Mouse (Mus musculus) megakaryocyte, embryonic 14.5 days (primary cell): ENCODE measurements around the gene Klhdc4. TPM values are rescaled to one million over a fixed set of nuclear protein-coding genes. Genes with fewer than 3 reads are reported as not detected.

Source experiments
- H3K27me3 ChIP-seq: replicated peaks from 2 replicates; pipeline ENCODE3; 2012; ENCODE audit warnings: inconsistent platforms
- H3K36me3 ChIP-seq: replicated peaks from 2 replicates; pipeline ENCODE3; 2012; ENCODE audit warnings: low read length, inconsistent platforms, mixed read lengths
- H3K4me1 ChIP-seq: 2 replicates; pipeline ENCODE4 v1.6.1; 2012; ENCODE audit warnings: inconsistent platforms
- H3K4me3 ChIP-seq: replicated peaks from 2 replicates; pipeline ENCODE3; 2012; ENCODE audit warnings: moderate library complexity, mild to moderate bottlenecking, inconsistent platforms
- H3K9me3 ChIP-seq: 2 replicates; pipeline ENCODE4 v1.6.1; 2012; ENCODE audit warnings: inconsistent platforms
- FLI1 ChIP-seq: IDR thresholded peaks from 2 replicates; pipeline ENCODE4 v1.6.1; 2012; ENCODE audit warnings: low read length, inconsistent platforms, mixed read lengths
- GATA1 ChIP-seq: IDR thresholded peaks from 3 replicates; pipeline ENCODE4 v1.6.1; 2012; ENCODE audit warnings: mixed read lengths, low read length, inconsistent platforms, borderline replicate concordance
- polyA plus RNA-seq: library from polyadenylated mRNA; stranded (reverse); fragments of >175 nt; gene quantifications from 2 replicates; pipeline ENCODE4 v1.2.3, GENCODE M21; 2012; ENCODE audit warnings: low replicate concordance; ENCODE audit not compliant: insufficient read depth

Klhdc4 gene
- polyA plus RNA-seq, 1 experiment, result 37.8 TPM

DNA sequence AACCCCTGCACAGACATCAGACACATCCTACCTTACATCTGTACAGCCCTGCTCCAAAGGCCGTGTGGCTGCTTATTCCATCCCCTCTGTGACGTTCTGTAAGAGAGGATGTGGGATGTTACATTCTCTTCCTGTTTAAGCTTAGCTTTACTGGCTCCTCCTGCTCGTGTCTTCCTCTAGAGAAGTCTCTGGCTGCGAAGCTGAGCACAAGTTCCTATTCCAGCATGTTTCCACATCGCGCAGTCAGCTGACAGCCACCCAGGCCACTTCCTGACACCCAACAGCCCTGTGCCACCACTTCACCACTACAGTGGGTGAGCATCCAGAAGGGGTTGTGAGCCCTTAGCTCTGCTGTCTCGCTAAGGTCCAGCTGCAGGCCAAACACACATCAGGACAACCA lies 37.2 kb downstream of the Klhdc4 start:
- Histone ChIP-seq H3K9me3 (no peaks in the 10 kb centered on the region), H3K4me3 (no peak overlapping the region), H3K36me3 (peaks cover 30% of the 10 kb centered on the region), H3K4me1 (peaks cover 27% of the 10 kb centered on the region), H3K27me3 (peaks cover 28% of the 10 kb centered on the region)
- no peak for TF ChIP-seq FLI1
- TF ChIP-seq GATA1, result no peak

DNA sequence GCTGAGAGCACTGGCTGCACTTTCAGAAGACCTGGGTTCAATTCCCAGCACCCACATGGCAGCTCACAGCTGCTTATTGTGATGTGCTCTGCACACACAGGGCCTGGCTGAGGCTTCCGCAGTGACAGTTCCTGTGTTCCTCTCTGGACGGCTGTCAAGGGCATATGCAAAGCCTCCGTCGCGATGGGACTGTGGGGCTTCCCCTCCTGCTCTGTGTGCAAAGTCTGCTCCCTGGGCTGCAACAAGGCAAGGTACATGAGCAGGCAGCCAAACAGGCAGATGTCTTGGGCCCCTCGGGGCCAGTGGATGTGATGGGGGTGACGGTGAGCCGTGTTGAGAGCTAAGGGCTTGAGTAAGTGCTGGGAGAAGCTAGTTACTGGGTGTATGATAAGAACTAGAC lies 40.6 kb downstream of the Klhdc4 start:
- no peak for TF ChIP-seq GATA1
- no peak for TF ChIP-seq FLI1
- Histone ChIP-seq H3K36me3 (no peaks in the 10 kb centered on the region), H3K4me3 (no peak overlapping the region), H3K27me3 (peaks cover 59% of the 10 kb centered on the region), H3K9me3 (no peaks in the 10 kb centered on the region), H3K4me1 (peaks cover 21% of the 10 kb centered on the region)

DNA sequence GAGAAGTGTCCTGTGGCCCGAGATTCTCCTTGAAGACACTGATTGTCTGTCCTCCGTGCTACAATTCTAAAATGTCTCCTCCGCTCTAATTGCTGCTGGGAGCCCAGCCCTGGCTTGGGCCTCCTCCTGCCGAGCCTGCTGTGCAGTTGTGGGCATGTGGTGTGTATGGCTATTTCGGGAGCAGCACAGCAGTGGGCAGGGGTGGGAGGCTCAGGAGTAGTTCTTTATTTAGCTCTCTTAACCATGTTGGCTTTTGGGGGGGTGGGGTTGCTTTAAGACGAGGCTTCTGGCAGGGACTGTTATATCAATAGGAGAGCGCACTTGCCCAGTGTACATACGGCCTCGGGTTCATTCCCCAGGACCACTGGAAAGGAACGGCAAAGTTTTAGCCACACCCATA lies 42.8 kb downstream of the Klhdc4 start:
- H3K4me1 ChIP-seq, result peaks cover under 1% of the 10 kb centered on the region; the same call in 1 of the 2 replicates
- H3K27me3 ChIP-seq, result peaks cover 80% of the 10 kb centered on the region
- H3K36me3 ChIP-seq, result no peaks in the 10 kb centered on the region
- TF ChIP-seq GATA1, result no peak
- no peak for TF ChIP-seq FLI1
- no peaks in the 10 kb centered on the region for H3K9me3 ChIP-seq
- no peak overlapping the region for H3K4me3 ChIP-seq

DNA sequence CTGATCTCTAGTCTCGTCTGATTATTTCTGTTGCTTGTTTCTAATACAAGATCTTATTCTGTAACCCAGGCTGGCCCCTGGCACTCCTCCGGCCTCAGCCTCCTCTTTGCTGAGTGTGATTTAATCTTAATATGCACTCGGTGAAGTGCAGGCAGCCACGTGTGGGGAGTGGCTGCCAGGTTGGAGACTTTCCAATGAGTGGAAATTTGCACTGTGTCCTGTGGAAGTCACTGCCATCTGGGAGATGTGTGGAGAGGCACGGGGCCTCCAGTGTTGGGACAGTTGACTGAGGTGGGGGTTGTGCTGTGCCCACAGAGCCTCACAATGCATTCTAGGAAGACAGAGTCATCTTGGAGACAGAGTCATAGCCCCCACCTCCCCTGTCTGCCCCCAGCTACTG lies 46.9 kb downstream of the Klhdc4 start:
- Histone ChIP-seq H3K36me3 (no peaks in the 10 kb centered on the region), H3K4me3 (no peak overlapping the region), H3K27me3 (peaks cover 89% of the 10 kb centered on the region), H3K4me1 (peaks cover 5% of the 10 kb centered on the region), H3K9me3 (no peaks in the 10 kb centered on the region)
- TF ChIP-seq FLI1, result no peak

DNA sequence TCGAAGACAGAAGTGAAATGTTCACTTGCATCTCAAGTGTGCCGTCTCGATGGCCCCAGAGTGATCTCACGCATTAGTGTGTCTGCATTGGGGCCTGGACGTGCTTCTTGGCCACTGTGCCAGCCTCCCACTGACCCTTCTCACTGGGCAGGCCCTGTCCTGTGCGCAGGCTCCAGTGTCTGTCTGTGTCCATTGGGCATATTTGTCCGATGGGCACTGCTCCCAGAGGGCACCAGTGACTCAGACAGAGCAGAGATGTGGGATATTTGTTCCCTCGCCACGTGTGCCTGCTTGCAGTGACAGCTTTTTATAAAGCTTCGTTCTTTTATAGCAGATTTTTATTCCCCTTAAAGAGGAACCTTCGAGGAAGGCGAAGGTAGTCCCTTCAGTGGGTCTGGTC lies 55.5 kb downstream of the Klhdc4 start:
- Histone ChIP-seq H3K4me3 (no peak overlapping the region), H3K36me3 (no peaks in the 10 kb centered on the region), H3K4me1 (peaks cover 5% of the 10 kb centered on the region), H3K9me3 (no peaks in the 10 kb centered on the region), H3K27me3 (peaks cover 78% of the 10 kb centered on the region)
- TF ChIP-seq FLI1 (no peak), GATA1 (no peak)

DNA sequence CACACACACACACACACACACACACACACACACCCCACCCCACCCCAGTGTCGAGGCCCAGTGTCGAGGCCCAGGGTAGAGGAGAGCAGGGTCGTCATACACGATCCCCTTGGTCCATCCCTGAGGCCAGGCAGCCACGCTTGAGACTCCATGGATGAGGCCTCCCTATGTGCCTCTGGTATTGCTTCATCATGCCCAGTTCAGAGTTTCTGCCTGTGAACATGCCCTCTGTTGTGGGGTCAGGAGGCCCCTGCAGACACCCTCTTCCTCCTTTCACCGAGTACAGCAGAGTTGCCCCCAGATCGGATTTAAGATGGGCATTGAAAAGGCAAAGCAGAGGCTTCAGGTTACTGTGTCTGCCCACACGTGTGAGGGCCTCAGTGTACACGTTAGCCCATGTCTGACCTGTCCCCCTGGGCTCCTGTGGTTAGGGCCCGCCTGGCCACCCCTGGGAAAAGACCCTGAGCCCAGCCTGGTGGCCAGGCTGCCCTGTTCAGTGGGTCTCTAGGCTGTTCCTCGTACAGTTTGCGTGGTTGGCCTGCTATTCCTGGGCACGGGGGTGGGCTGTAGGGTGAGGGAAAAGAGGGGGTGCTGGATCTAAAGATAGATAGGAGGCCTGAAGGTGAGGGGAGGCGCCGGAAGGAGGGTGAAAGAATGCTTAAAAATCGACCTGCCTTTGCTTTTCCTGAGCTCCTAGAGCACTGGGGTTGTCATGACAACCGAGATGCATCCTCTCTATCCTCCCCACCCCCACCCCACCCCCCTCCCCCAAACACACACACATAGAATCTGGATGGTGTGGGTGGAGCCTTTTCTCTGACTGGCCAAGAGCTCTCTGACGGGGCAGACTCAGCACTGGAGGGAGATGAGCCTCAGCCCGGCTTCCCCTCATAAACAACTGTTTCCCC lies 58.3 kb downstream of the Klhdc4 start:
- Histone ChIP-seq H3K4me1 (no peaks in the 10 kb centered on the region), H3K9me3 (no peaks in the 10 kb centered on the region), H3K27me3 (peaks cover 76% of the 10 kb centered on the region), H3K4me3 (no peak overlapping the region), H3K36me3 (no peaks in the 10 kb centered on the region)
- TF ChIP-seq GATA1, result no peak
- no peak for TF ChIP-seq FLI1

DNA sequence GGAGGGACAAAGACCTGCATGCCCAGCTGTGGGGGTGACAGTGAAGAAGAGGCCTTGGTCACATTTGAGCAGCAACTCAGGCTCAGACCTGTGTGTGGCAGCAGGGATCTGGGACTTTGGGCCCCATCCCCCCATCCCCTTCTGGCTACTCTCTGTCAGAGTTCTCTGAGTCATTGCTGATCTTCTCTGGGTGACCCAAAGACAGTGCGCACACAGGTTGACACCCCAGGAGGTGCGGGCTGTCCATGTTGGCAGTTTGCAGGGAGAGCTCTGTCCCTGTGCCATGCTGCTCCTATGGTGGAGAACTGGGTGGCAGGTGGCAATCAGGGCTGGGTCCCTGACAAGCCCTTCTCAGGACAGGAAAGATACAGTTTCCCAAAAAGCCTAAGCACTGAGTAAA lies 59.7 kb downstream of the Klhdc4 start:
- H3K9me3 ChIP-seq, result no peaks in the 10 kb centered on the region
- H3K27me3 ChIP-seq, result peaks cover 76% of the 10 kb centered on the region
- TF ChIP-seq FLI1 (no peak), GATA1 (no peak)
- H3K4me1 ChIP-seq, result no peaks in the 10 kb centered on the region
- no peaks in the 10 kb centered on the region for H3K36me3 ChIP-seq
- H3K4me3 ChIP-seq, result no peak overlapping the region

DNA sequence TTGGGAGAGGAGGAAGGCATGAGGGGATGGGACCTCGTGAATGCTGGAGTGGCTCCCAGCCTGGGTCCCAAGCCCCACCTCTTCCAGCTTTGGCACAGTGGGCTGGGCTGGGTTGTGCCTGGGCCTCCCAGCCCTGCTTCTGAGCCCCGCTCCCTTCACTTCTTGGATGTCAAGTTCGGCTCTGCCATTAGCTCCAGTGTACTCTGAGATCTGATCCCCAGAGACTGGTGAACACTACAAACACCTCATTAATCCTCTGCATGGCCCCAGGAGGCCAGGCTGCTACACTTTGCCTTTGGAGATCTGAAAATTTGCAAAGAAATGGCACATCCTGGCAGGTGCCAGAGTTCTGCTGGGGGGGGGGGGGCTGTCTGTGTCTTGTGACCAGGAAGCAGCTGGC lies 60.3 kb downstream of the Klhdc4 start:
- TF ChIP-seq GATA1 (no peak), FLI1 (no peak)
- no peaks in the 10 kb centered on the region for H3K36me3 ChIP-seq
- no peaks in the 10 kb centered on the region for H3K4me1 ChIP-seq
- H3K27me3 ChIP-seq, result peaks cover 74% of the 10 kb centered on the region
- H3K4me3 ChIP-seq, result no peak overlapping the region
- H3K9me3 ChIP-seq, result no peaks in the 10 kb centered on the region

DNA sequence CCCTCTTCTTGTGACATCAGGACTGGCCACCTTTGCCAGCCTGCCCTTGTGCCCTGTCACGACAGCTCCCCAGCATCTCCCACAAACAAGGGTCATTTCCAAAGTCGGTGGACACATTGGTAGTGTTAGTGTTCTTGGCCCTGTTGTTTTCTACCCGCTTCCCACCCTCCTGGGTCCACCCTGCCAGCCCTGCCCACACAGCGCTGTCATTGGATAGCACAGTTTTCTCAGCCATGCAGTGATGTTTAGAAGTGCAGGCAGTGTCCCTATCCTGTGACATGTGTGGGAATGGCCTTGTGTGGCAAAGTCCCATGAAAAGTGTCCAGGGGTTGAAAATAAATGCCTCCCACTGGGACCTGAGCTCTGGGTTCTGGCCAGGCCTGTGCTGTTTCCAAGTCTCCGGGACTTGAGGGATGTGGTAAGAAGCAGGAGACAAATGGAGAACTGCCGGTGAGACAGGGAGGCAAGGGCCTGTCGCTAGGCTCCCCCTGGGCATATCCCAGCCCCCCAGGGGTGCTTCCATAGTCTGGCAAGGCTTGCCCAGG lies 63.7 kb downstream of the Klhdc4 start:
- Histone ChIP-seq H3K9me3 (no peaks in the 10 kb centered on the region), H3K4me3 (no peak overlapping the region), H3K4me1 (peaks cover 4% of the 10 kb centered on the region), H3K27me3 (peaks cover 69% of the 10 kb centered on the region), H3K36me3 (no peaks in the 10 kb centered on the region)
- no peak for TF ChIP-seq FLI1
- TF ChIP-seq GATA1, result no peak

DNA sequence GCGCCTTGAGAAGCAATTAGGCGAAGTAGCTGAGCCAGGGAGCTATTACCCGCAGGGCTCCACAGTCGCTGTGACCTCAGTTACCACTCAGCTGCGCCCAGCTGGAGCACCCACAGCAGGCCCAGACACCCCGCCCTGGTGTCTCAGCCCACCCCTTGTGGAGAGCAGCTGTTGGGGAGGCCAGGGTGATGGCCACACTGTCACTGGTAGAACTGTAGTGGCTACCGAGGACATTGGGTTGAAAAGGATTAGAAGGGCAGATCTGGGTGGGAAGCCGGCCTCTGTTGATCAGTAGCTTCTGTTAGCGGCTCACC lies 65.7 kb downstream of the Klhdc4 start:
- TF ChIP-seq FLI1 (no peak), GATA1 (no peak)
- H3K9me3 ChIP-seq, result no peaks in the 10 kb centered on the region
- H3K36me3 ChIP-seq, result no peaks in the 10 kb centered on the region
- H3K4me1 ChIP-seq, result peaks cover 4% of the 10 kb centered on the region
- no peak overlapping the region for H3K4me3 ChIP-seq
- peaks cover 68% of the 10 kb centered on the region for H3K27me3 ChIP-seq
